Mouse (Mus musculus): Measurements from ENCODE around the gene Atg2b. TPM values are rescaled to one million over a fixed set of nuclear protein-coding genes. Genes with fewer than 3 reads are reported as not detected.

The Atg2b gene
- polyA plus RNA-seq, 1 experiment from 2014 or later = 10.2 TPM

DNA sequence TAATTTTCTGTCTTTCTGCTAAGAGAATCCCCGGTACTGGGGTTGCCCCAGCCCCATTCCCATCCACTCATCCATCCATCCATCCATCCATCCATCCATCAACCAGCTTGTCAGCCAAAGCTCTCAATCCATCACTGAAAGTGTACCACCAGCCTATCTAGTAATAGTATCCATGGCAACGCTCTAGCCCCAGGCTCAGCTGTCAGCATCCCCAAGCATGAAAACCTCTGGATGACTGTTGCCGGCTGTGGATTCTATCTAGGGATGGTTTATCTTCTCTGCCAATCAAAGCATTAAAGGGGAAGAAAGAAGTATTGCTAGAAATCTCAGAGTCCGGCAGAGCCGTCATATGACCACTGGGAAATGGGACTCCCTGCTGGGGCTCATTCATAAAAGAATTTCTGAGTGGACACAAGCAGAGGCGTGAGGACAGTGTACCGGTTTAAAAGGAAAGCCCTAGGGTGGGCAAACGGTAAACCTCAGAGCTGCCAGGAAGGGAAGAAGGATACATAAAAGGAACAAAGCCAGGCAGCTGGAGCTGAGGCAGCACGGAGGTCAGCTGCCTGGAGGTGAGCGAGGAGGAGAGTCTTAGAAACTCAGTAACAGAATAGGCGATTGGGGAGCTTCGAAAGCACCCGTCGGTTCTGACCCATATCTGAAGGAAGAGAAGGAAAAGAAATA, 36.6 kb upstream of the Atg2b start:
- Histone ChIP-seq H3K36me3 (ENCODE audit: control insufficient read depth, insufficient read depth, low read length) (no peaks in the 10 kb centered on the region), H3K4me1 (ENCODE audit: control insufficient read depth, insufficient read depth, low read depth, low read length) (peaks cover 9% of the 10 kb centered on the region), H3K27me3 (replicated peaks; ENCODE audit: control insufficient read depth, insufficient read depth, low read length) (no peaks in the 10 kb centered on the region), H3K4me3 (ENCODE audit: low read length) (no peak overlapping the region), H3K9me3 (ENCODE audit: control insufficient read depth, low read length) (no peaks in the 10 kb centered on the region), H3K4me2 (ENCODE audit: low read length) (peak overlapping the region; percentile 27), H3K27ac (ENCODE audit: low read depth, low read length) (peak overlapping the region; percentile 66), H3K9ac (ENCODE audit: low read depth, low read length) (peak overlapping the region; percentile 35; the same call in 1 of the 2 replicates)
- 32% methylated on average over 14 of the region's 14 CpGs for WGBS
- peak; percentile 71 for ATAC-seq

GRCm38 (mm10) chr12:105720196-105720595, 35.2 kb upstream of the Atg2b start:
- Histone ChIP-seq H3K36me3 (ENCODE audit: control insufficient read depth, insufficient read depth, low read length) (no peaks in the 10 kb centered on the region), H3K27me3 (replicated peaks; ENCODE audit: control insufficient read depth, insufficient read depth, low read length) (no peaks in the 10 kb centered on the region), H3K4me2 (ENCODE audit: low read length) (no peak overlapping the region), H3K27ac (ENCODE audit: low read depth, low read length) (no peak overlapping the region), H3K9ac (ENCODE audit: low read depth, low read length) (no peak overlapping the region), H3K4me1 (ENCODE audit: control insufficient read depth, insufficient read depth, low read depth, low read length) (peaks cover 9% of the 10 kb centered on the region), H3K9me3 (ENCODE audit: control insufficient read depth, low read length) (no peaks in the 10 kb centered on the region), H3K4me3 (ENCODE audit: low read length) (no peak overlapping the region)
- WGBS = 65% methylated on average over 3 of the region's 3 CpGs
- ATAC-seq = no peak

GRCm38 (mm10) chr12:105718616-105719015, 33.6 kb upstream of the Atg2b start:
- no peaks in the 10 kb centered on the region for H3K27me3 ChIP-seq (replicated peaks; ENCODE audit: control insufficient read depth, insufficient read depth, low read length)
- no peak overlapping the region for H3K4me3 ChIP-seq (ENCODE audit: low read length)
- peaks cover 9% of the 10 kb centered on the region for H3K4me1 ChIP-seq (ENCODE audit: control insufficient read depth, insufficient read depth, low read depth, low read length)
- H3K9ac ChIP-seq (ENCODE audit: low read depth, low read length) = no peak overlapping the region; the same call in 1 of the 2 replicates
- H3K4me2 ChIP-seq (ENCODE audit: low read length) = peak overlapping the region; percentile 22
- ATAC-seq = no peak
- H3K9me3 ChIP-seq (ENCODE audit: control insufficient read depth, low read length) = no peaks in the 10 kb centered on the region
- WGBS = 62% methylated on average over 17 of the region's 17 CpGs
- H3K27ac ChIP-seq (ENCODE audit: low read depth, low read length) = no peak overlapping the region
- no peaks in the 10 kb centered on the region for H3K36me3 ChIP-seq (ENCODE audit: control insufficient read depth, insufficient read depth, low read length)

GRCm38 (mm10) chr12:105705799-105706487, 20.9 kb upstream of the Atg2b start, which contains the start of gene Ak7:
TSS of gene Ak7 (plus strand) at chr12:105705976.
- Histone ChIP-seq H3K27me3 (replicated peaks; ENCODE audit: control insufficient read depth, insufficient read depth, low read length) (no peaks in the 10 kb centered on the region), H3K4me3 (ENCODE audit: low read length) (no peak within 1 kb of the TSS), H3K36me3 (ENCODE audit: control insufficient read depth, insufficient read depth, low read length) (peaks cover 5% of the 10 kb centered on the region; the same call in 1 of the 2 replicates), H3K27ac (ENCODE audit: low read depth, low read length) (no peak within 1 kb of the TSS), H3K9me3 (ENCODE audit: control insufficient read depth, low read length) (no peaks in the 10 kb centered on the region), H3K4me2 (ENCODE audit: low read length) (peak within 1 kb of the TSS; percentile 33; the same call in 1 of the 2 replicates), H3K4me1 (ENCODE audit: control insufficient read depth, insufficient read depth, low read depth, low read length) (no peaks in the 10 kb centered on the region), H3K9ac (ENCODE audit: low read depth, low read length) (no peak within 1 kb of the TSS)
- WGBS = 16% methylated on average over 22 of the region's 22 CpGs
- ATAC-seq = peak; percentile 52; the same call in 1 of the 2 replicates

- H3K27ac ChIP-seq (ENCODE audit: low read depth, low read length) = no peak overlapping the region
- no peak overlapping the region for H3K9ac ChIP-seq (ENCODE audit: low read depth, low read length)
- no peak overlapping the region for H3K4me3 ChIP-seq (ENCODE audit: low read length)
- no peaks in the 10 kb centered on the region for H3K4me1 ChIP-seq (ENCODE audit: control insufficient read depth, insufficient read depth, low read depth, low read length)
- 92% methylated on average over 12 of the region's 12 CpGs for WGBS
- peaks cover 12% of the 10 kb centered on the region for H3K36me3 ChIP-seq (ENCODE audit: control insufficient read depth, insufficient read depth, low read length)
- H3K27me3 ChIP-seq (replicated peaks; ENCODE audit: control insufficient read depth, insufficient read depth, low read length) = no peaks in the 10 kb centered on the region
- no peak for ATAC-seq
- no peak overlapping the region for H3K4me2 ChIP-seq (ENCODE audit: low read length)
- H3K9me3 ChIP-seq (ENCODE audit: control insufficient read depth, low read length) = no peaks in the 10 kb centered on the region
Measured at GRCm38 (mm10) chr12:105700433-105700832, 15.4 kb upstream of the Atg2b start.

DNA sequence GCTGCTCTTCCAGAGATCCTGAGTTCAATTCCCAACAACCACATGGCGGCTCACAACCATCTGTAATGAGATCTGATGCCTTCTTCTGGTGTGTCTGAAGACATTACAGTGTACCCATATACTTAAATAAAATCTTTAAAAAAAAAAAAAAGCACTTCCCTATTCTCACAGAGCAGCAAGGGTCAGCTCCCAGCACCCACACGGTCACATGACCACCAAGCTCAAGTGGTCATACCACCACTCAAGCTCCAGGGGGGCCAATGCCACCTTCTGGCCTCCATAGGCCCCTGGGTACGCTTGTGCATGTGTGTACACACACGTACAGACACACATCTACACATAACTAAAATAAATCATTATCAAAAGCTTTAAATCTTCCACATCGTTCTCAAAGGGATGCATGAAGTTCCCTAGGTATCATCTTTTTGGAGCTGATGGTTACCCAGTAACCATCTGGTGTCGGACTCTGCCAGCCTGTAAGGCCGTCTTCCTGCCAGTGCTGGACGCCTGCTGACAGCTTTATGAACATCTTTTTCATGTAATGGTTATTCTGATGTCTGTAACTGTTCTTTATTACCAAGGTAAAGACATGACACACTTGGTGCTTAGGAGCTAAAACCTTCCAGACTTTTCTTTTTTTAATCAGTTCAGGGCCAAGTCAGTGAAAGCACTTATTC, 12.2 kb upstream of the Atg2b start:
- no peak overlapping the region for H3K4me3 ChIP-seq (ENCODE audit: low read length)
- no peaks in the 10 kb centered on the region for H3K9me3 ChIP-seq (ENCODE audit: control insufficient read depth, low read length)
- no peak overlapping the region for H3K4me2 ChIP-seq (ENCODE audit: low read length)
- no peak overlapping the region for H3K9ac ChIP-seq (ENCODE audit: low read depth, low read length)
- no peaks in the 10 kb centered on the region for H3K27me3 ChIP-seq (replicated peaks; ENCODE audit: control insufficient read depth, insufficient read depth, low read length)
- H3K4me1 ChIP-seq (ENCODE audit: control insufficient read depth, insufficient read depth, low read depth, low read length) = no peaks in the 10 kb centered on the region
- 86% methylated on average over 8 of the region's 8 CpGs for WGBS
- no peak overlapping the region for H3K27ac ChIP-seq (ENCODE audit: low read depth, low read length)
- no peak for ATAC-seq
- peaks cover 20% of the 10 kb centered on the region for H3K36me3 ChIP-seq (ENCODE audit: control insufficient read depth, insufficient read depth, low read length)

DNA sequence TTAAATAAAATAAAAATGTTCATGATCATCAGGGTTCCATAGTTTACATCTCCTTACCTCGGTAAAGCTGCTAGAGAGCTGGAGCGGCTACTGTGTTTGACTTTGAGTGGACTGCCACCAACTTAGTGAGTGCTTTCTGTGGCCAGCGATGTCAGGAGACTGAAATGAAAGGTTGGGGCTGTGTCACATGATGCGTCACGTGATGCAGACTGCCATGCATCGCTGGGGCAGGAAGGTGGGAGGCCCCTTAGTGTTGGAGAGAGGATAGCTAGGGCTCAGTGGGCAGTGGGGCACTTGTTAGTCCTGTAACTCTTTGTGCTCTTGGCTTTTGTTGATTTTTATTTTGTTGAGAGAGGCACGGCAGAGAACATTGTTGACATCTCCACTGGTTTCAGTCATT, 10.8 kb upstream of the Atg2b start:
- no peak overlapping the region for H3K9ac ChIP-seq (ENCODE audit: low read depth, low read length)
- no peak overlapping the region for H3K27ac ChIP-seq (ENCODE audit: low read depth, low read length)
- no peak overlapping the region for H3K4me3 ChIP-seq (ENCODE audit: low read length)
- 81% methylated on average over 7 of the region's 7 CpGs for WGBS
- no peaks in the 10 kb centered on the region for H3K9me3 ChIP-seq (ENCODE audit: control insufficient read depth, low read length)
- H3K4me1 ChIP-seq (ENCODE audit: control insufficient read depth, insufficient read depth, low read depth, low read length) = no peaks in the 10 kb centered on the region
- no peak overlapping the region for H3K4me2 ChIP-seq (ENCODE audit: low read length)
- peaks cover 19% of the 10 kb centered on the region for H3K36me3 ChIP-seq (ENCODE audit: control insufficient read depth, insufficient read depth, low read length)
- H3K27me3 ChIP-seq (replicated peaks; ENCODE audit: control insufficient read depth, insufficient read depth, low read length) = no peaks in the 10 kb centered on the region
- ATAC-seq = no peak

GRCm38 (mm10) chr12:105694021-105694420, 9.0 kb upstream of the Atg2b start:
- 98% methylated on average over 2 of the region's 2 CpGs for WGBS
- Histone ChIP-seq H3K9ac (ENCODE audit: low read depth, low read length) (no peak overlapping the region), H3K4me1 (ENCODE audit: control insufficient read depth, insufficient read depth, low read depth, low read length) (no peaks in the 10 kb centered on the region), H3K4me3 (ENCODE audit: low read length) (no peak overlapping the region), H3K9me3 (ENCODE audit: control insufficient read depth, low read length) (no peaks in the 10 kb centered on the region), H3K27ac (ENCODE audit: low read depth, low read length) (no peak overlapping the region), H3K4me2 (ENCODE audit: low read length) (no peak overlapping the region), H3K36me3 (ENCODE audit: control insufficient read depth, insufficient read depth, low read length) (peaks cover 18% of the 10 kb centered on the region), H3K27me3 (replicated peaks; ENCODE audit: control insufficient read depth, insufficient read depth, low read length) (no peaks in the 10 kb centered on the region)
- ATAC-seq = no peak

DNA sequence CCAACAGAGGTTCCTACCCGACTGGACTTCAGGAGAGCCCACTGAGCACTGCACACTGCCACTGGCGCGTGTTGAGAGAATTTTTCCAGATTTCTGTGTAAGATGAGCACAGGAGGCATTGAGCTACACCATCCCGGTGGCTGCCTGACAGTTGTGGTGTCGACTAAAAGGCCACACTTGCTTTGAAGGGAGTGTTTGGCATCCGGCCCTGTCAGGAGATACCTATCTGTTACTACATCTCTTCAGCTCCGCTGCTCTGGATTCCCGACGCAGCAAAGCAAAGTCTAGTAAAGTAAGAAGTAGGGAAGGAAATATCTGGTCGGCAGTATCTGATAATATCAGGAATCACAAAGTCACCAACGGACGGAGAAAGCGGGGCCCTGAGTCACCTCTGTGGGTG, 4.4 kb upstream of the Atg2b start:
- 93% methylated on average over 13 of the region's 13 CpGs for WGBS
- Histone ChIP-seq H3K36me3 (ENCODE audit: control insufficient read depth, insufficient read depth, low read length) (peaks cover 18% of the 10 kb centered on the region), H3K9me3 (ENCODE audit: control insufficient read depth, low read length) (no peaks in the 10 kb centered on the region), H3K4me1 (ENCODE audit: control insufficient read depth, insufficient read depth, low read depth, low read length) (peaks cover 12% of the 10 kb centered on the region), H3K4me2 (ENCODE audit: low read length) (no peak overlapping the region), H3K4me3 (ENCODE audit: low read length) (no peak overlapping the region), H3K27me3 (replicated peaks; ENCODE audit: control insufficient read depth, insufficient read depth, low read length) (no peaks in the 10 kb centered on the region), H3K27ac (ENCODE audit: low read depth, low read length) (no peak overlapping the region), H3K9ac (ENCODE audit: low read depth, low read length) (no peak overlapping the region)
- no peak for ATAC-seq

Data from hindbrain, embryonic 16.5 days (tissue).